Mouse (Mus musculus): ENCODE results near the gene Ripor1.

DNA sequence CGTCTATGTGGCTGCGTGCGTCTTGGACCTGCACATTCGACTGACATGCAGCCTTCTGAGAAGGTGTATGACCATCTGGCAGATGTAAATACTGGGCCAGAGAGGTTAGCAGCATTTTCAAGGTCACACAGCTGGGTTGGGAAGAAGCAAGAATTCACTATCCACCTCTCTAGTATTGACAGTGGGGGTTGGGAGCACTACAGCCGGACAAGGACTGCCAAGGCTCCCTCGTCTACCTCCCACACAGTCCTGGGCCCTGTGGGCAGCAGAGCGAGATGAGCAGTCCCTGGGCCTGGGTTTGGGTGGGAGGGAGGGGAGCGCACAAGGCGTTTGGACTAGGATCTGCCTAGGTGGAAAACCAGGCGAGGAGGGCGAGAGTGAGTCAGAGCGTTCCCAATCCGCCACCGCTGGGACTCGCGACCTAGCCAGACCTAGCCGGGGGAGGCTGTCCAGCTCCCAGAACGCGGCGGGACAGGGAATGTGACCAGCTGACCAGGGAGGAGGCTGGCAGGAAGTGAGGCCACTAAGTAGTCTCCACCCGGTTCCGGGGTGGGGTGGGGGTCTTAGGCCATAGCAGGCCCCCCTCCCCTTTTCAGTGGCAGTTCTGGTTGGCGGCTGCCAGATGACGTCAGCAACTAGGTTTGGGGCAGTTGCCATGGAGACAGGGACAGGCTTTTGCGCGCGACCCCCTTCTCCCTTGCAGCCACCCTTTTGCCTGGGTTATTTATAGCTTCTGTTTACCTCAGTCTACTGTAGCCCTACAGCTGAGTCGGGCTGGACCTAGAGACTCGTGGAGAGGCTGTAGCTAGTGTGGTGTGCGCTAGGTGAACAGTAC lies 1.4 kb downstream of the Ripor1 start:
- TF ChIP-seq CTCF (IDR thresholded peaks at IDR 0.05; ENCODE audit: borderline replicate concordance, insufficient read depth, low read length): no peak
- peak; percentile 85 for TF ChIP-seq POLR2A (IDR thresholded peaks at IDR 0.05; ENCODE audit: low read depth, low read length)

Measured in embryonic fibroblast, embryonic 13.5 days (primary cell).